Mouse (Mus musculus): ENCODE data around the gene Slc31a1.

- no peak for TF ChIP-seq CTCF (IDR thresholded peaks at IDR 0.05; ENCODE audit: low read depth)
- no peak for TF ChIP-seq EP300 (IDR thresholded peaks at IDR 0.05; ENCODE audit: low read depth)
These were observed 42.2 kb upstream of the Slc31a1 start for GRCm38 (mm10) chr4:62318294-62318693.
